Mouse (Mus musculus) embryonic fibroblast, embryonic 13.5 days (primary cell): ENCODE data around the gene Pid1.

Experiments used
- CTCF ChIP-seq: IDR thresholded peaks from 2 replicates; pipeline ENCODE4 v1.5.1; 2011; ENCODE audit warnings: mild to moderate bottlenecking, control low read depth, low read length, moderate library complexity, borderline replicate concordance; ENCODE audit not compliant: insufficient read depth
- POLR2A ChIP-seq: IDR thresholded peaks from 2 replicates; pipeline ENCODE4 v1.6.1; 2011; ENCODE audit warnings: low read depth, mild to moderate bottlenecking, control low read depth, low read length, moderate library complexity

GRCm38 (mm10) chr1:84309966-84310460 lies 54.0 kb downstream of the Pid1 start:
- TF ChIP-seq CTCF (no peak), POLR2A (no peak)
